Mouse (Mus musculus): Measurements from ENCODE around the gene Stau1.

GRCm38 (mm10) chr2:166983351-166983894 is 12.7 kb downstream of the Stau1 start:
- no peak for TF ChIP-seq CTCF (IDR thresholded peaks at IDR 0.05; ENCODE audit: low read depth)
- TF ChIP-seq EP300 (IDR thresholded peaks at IDR 0.05; ENCODE audit: low read depth) = no peak
